Mouse (Mus musculus): Measurements from ENCODE around the gene Arhgef10l. TPM values are rescaled to one million over a fixed set of nuclear protein-coding genes. Genes with fewer than 3 reads are reported as not detected.

Gene Arhgef10l
- total RNA-seq (2014; rRNA removed) (68.7 and 81.1 TPM in 2 replicates), polyA plus RNA-seq (2015; fragmentation: Nextera tagmentation; extraction: Ambion mirVana) (20.7 and 23.1 TPM in 2 replicates)

DNA sequence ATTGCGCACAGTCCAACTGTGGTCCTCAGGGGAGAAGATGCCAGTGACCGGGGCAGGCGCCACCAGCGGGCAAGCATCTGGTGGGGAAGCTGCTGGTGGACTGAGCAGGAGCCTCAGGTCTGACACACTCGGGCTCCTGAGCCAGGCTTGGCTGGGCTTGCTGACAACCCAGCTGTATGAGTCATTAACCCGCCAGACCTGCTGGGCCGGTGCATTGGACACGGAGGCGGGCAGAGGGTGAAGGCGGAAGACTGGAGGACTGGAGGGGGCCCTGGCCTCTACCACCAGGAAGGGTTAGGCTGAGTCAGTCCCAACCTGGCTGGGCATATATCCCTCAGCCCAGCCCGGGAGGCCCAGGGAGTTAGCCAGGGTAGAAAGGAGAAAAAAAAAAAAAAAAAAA is at the start of gene Arhgef10l:
Gene Arhgef10l, minus strand, starts transcription at position 253 of the 400 bp plus-strand sequence.
- H3K27ac ChIP-seq (ENCODE audit: low read depth, low read length), result no peak within 1 kb of the TSS
- H3K9ac ChIP-seq (replicated peaks; ENCODE audit: low read length, poor library complexity, severe bottlenecking), result no peak within 1 kb of the TSS
- H3K9me3 ChIP-seq (ENCODE audit: low read length), result no peaks in the 10 kb centered on the region
- TF ChIP-seq CTCF (IDR thresholded peaks at IDR 0.05), result no peak
- H3K4me1 ChIP-seq (ENCODE audit: insufficient read depth, low read length), result no peaks in the 10 kb centered on the region
- no peak within 1 kb of the TSS for H3K4me3 ChIP-seq (ENCODE audit: low read depth, low read length)
- WGBS, result 79% methylated on average over 11 of the region's 11 CpGs
- ATAC-seq (ENCODE audit: low FRiP score) (no peak), DNase-seq (ENCODE audit: low spot score) (no peak)
- no peaks in the 10 kb centered on the region for H3K36me3 ChIP-seq (ENCODE audit: insufficient read depth, low read length)
- no peaks in the 10 kb centered on the region for H3K27me3 ChIP-seq (ENCODE audit: insufficient read depth, low read length)
- H3K4me2 ChIP-seq (ENCODE audit: low read depth, low read length, poor library complexity, severe bottlenecking), result no peak within 1 kb of the TSS

DNA sequence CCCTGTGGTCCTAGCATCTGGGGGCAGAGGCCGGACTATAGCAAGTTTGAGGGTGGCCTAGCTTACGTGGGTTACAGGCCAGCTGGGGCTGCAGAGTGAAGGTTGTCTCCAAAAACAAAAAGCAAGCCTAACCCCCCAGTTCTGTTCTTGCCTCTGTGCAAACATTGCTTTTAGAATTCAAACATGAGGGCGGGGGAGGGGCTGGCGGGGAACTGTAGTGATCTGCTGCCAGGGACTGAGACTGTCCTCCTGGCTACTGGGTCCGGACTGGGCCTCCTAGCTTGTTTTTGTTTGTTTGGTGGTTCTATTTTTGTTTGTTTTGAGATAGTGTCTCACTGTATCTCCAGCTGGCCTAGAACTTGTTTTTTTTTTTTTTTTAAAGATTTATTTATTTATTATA is 48.8 kb upstream of the Arhgef10l start:
- 0 out of 2 replicates have a peak overlapping the region, but pooled peaks have one; percentile 47 for H3K27ac ChIP-seq (ENCODE audit: low read depth, low read length)
- no peak overlapping the region for H3K4me2 ChIP-seq (ENCODE audit: low read depth, low read length, poor library complexity, severe bottlenecking)
- peaks cover 5% of the 10 kb centered on the region; the same call in 1 of the 2 replicates for H3K4me1 ChIP-seq (ENCODE audit: insufficient read depth, low read length)
- H3K36me3 ChIP-seq (ENCODE audit: insufficient read depth, low read length), result peaks cover 63% of the 10 kb centered on the region
- WGBS, result 80% methylated on average over 5 of the region's 5 CpGs
- no peak for DNase-seq (ENCODE audit: low spot score)
- ATAC-seq (ENCODE audit: low FRiP score), result no peak
- H3K9ac ChIP-seq (replicated peaks; ENCODE audit: low read length, poor library complexity, severe bottlenecking), result no peak overlapping the region
- no peak for TF ChIP-seq CTCF (IDR thresholded peaks at IDR 0.05)
- no peak overlapping the region for H3K4me3 ChIP-seq (ENCODE audit: low read depth, low read length)
- H3K9me3 ChIP-seq (ENCODE audit: low read length), result no peaks in the 10 kb centered on the region
- no peaks in the 10 kb centered on the region for H3K27me3 ChIP-seq (ENCODE audit: insufficient read depth, low read length)

DNA sequence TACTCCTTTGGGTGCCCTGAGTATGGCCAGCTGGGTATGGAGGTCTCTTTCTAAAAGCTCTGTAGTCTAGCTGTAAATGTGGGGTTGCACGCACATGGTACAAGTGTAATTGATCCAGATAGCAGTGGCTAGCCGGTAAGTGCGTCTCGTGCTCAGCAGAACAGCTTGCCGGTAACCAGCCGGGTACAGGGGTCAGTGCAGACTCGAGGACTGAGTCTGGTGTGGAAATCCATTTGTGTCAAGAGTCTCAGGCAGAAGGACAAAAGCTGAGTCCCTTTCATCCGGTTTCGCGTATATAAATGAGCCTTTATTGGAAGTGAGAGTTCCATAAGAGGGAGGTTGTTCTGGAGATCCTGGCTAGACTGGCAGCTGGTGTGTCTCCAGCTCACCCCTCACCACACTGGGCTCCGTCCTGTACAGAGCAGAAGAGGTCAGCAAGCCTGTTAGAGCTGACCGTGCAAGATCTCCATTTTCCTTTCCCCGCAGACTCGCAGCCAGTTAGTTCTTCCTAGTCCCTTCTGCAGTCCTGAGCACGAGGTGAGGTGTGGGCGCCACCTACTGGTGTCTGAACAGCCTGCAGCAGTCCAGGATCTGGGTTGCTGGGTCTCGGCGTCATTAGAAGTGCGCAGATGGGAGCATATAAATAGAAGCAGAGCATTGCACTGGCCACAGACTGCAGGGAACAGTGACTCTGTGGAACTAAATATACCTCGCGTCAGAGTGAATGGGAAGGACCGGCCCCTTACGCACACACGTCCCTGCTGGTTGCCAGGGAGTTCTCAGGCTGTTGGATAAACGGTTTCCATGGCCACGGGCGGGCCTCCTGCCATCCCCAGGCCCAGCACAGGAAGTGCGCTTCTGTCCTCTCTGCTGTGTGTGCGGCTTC is 47.9 kb upstream of the Arhgef10l start:
- H3K27me3 ChIP-seq (ENCODE audit: insufficient read depth, low read length), result no peaks in the 10 kb centered on the region
- H3K9ac ChIP-seq (replicated peaks; ENCODE audit: low read length, poor library complexity, severe bottlenecking), result no peak overlapping the region
- H3K4me2 ChIP-seq (ENCODE audit: low read depth, low read length, poor library complexity, severe bottlenecking), result peak overlapping the region; percentile 1; the same call in 1 of the 2 replicates
- peak; percentile 98 for TF ChIP-seq CTCF (IDR thresholded peaks at IDR 0.05)
- ATAC-seq (ENCODE audit: low FRiP score) (peak; percentile 88), DNase-seq (ENCODE audit: low spot score) (peak; percentile 96)
- H3K4me3 ChIP-seq (ENCODE audit: low read depth, low read length), result no peak overlapping the region
- peaks cover 5% of the 10 kb centered on the region; the same call in 1 of the 2 replicates for H3K4me1 ChIP-seq (ENCODE audit: insufficient read depth, low read length)
- H3K36me3 ChIP-seq (ENCODE audit: insufficient read depth, low read length), result peaks cover 67% of the 10 kb centered on the region
- H3K9me3 ChIP-seq (ENCODE audit: low read length), result no peaks in the 10 kb centered on the region
- peak overlapping the region; percentile 47; the same call in 1 of the 2 replicates for H3K27ac ChIP-seq (ENCODE audit: low read depth, low read length)
- WGBS, result 22% methylated on average over 29 of the region's 29 CpGs

DNA sequence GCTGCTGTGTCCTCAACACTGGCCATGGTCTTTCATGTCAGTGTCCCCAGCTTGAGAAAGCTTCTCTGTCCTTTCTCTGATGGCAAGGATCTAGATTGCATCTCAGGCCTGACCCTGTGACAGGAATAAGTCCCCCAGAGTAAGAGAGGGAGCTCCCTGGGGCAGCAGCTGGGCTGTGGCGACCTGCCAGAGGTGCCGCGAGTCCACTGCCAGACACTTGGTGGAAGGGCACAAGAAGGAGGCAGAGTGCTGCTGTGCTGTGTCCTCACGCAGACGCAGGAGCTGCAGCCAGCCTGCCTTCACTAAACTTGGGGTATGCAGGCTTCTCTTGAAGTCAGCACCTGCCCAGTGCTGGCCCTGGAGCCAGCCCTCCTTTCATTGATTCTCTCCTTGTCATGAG is 45.5 kb upstream of the Arhgef10l start:
- peaks cover 52% of the 10 kb centered on the region for H3K36me3 ChIP-seq (ENCODE audit: insufficient read depth, low read length)
- ATAC-seq (ENCODE audit: low FRiP score) (no peak), DNase-seq (ENCODE audit: low spot score) (no peak)
- H3K9ac ChIP-seq (replicated peaks; ENCODE audit: low read length, poor library complexity, severe bottlenecking), result no peak overlapping the region
- no peak for TF ChIP-seq CTCF (IDR thresholded peaks at IDR 0.05)
- H3K4me1 ChIP-seq (ENCODE audit: insufficient read depth, low read length), result peaks cover 5% of the 10 kb centered on the region; the same call in 1 of the 2 replicates
- no peak overlapping the region for H3K27ac ChIP-seq (ENCODE audit: low read depth, low read length)
- 73% methylated on average over 5 of the region's 5 CpGs for WGBS
- no peaks in the 10 kb centered on the region for H3K27me3 ChIP-seq (ENCODE audit: insufficient read depth, low read length)
- no peaks in the 10 kb centered on the region for H3K9me3 ChIP-seq (ENCODE audit: low read length)
- H3K4me2 ChIP-seq (ENCODE audit: low read depth, low read length, poor library complexity, severe bottlenecking), result no peak overlapping the region
- H3K4me3 ChIP-seq (ENCODE audit: low read depth, low read length), result no peak overlapping the region

DNA sequence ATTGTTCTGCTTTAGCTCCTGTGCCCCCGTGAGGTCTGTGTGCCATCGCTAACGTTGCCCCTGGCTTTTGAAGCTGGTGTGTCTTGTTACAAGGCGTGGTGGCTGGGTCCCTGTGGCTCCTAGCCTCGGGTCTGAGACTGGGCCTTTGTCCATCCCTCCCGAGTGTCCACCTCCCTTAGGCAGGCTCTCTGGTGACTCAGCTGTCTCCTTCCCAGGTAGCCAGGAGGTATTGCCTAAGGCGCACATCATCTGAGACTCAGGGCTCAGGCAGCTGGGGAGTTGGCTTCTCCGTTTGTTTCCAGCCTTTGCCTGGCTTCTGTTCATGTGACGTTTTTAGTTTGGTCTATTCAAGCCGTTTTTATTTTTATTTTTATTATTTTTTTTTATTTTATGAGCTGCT is 45.0 kb upstream of the Arhgef10l start:
- Histone ChIP-seq H3K9me3 (ENCODE audit: low read length) (no peaks in the 10 kb centered on the region), H3K4me2 (ENCODE audit: low read depth, low read length, poor library complexity, severe bottlenecking) (no peak overlapping the region), H3K4me3 (ENCODE audit: low read depth, low read length) (no peak overlapping the region), H3K9ac (replicated peaks; ENCODE audit: low read length, poor library complexity, severe bottlenecking) (no peak overlapping the region), H3K27me3 (ENCODE audit: insufficient read depth, low read length) (no peaks in the 10 kb centered on the region), H3K27ac (ENCODE audit: low read depth, low read length) (no peak overlapping the region), H3K4me1 (ENCODE audit: insufficient read depth, low read length) (peaks cover 5% of the 10 kb centered on the region; the same call in 1 of the 2 replicates), H3K36me3 (ENCODE audit: insufficient read depth, low read length) (peaks cover 47% of the 10 kb centered on the region)
- DNase-seq (ENCODE audit: low spot score), result no peak
- 75% methylated on average over 10 of the region's 10 CpGs for WGBS
- ATAC-seq (ENCODE audit: low FRiP score), result no peak
- no peak for TF ChIP-seq CTCF (IDR thresholded peaks at IDR 0.05)

DNA sequence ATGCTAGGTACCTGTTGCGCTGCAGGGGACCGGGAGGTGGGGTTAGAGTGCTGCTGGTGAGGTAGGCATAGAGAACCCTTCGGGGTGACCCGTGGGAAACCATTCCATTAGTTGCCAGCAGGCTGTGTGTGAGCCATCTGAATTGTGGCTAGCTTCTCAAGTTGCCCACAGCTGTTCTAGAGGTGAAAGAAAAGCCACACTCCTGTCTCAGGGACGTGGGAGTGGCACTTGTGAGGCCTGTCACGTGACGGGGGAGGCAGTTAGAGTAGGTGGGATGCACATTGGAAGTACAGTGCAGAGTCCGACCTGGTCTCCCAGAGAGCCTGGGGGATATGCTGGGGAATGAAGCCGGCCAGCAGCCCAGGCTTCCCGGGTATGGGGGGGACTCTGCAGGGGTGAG is 43.8 kb upstream of the Arhgef10l start:
- Histone ChIP-seq H3K27me3 (ENCODE audit: insufficient read depth, low read length) (no peaks in the 10 kb centered on the region), H3K36me3 (ENCODE audit: insufficient read depth, low read length) (peaks cover 41% of the 10 kb centered on the region)

More for the DNA sequence above, 43.8 kb upstream of the Arhgef10l start:
- Histone ChIP-seq H3K9ac (replicated peaks; ENCODE audit: low read length, poor library complexity, severe bottlenecking) (no peak overlapping the region), H3K9me3 (ENCODE audit: low read length) (no peaks in the 10 kb centered on the region), H3K4me2 (ENCODE audit: low read depth, low read length, poor library complexity, severe bottlenecking) (no peak overlapping the region), H3K4me1 (ENCODE audit: insufficient read depth, low read length) (peaks cover 5% of the 10 kb centered on the region; the same call in 1 of the 2 replicates), H3K4me3 (ENCODE audit: low read depth, low read length) (no peak overlapping the region), H3K27ac (ENCODE audit: low read depth, low read length) (no peak overlapping the region)
- WGBS, result 87% methylated on average over 10 of the region's 10 CpGs
- TF ChIP-seq CTCF (IDR thresholded peaks at IDR 0.05), result no peak
- ATAC-seq (ENCODE audit: low FRiP score) (no peak), DNase-seq (ENCODE audit: low spot score) (no peak)

All from midbrain, postnatal 0 days (tissue).